Mouse (Mus musculus) kidney, postnatal 10 days (tissue): Measurements from ENCODE around the gene Ninj2.

Source experiments
- DNase-seq: peaks from one replicate; pipeline ENCODE4 v3.0.0; 2021; ENCODE audit warnings: mixed read lengths

Gene Ninj2

GRCm38 (mm10) chr6:120179756-120180206, 86.6 kb downstream of the Ninj2 start:
- DNase-seq: no peak

GRCm38 (mm10) chr6:120180492-120180891, 87.3 kb downstream of the Ninj2 start:
- no peak for DNase-seq

- no peak for DNase-seq
Measured at GRCm38 (mm10) chr6:120182160-120182559, 89.0 kb downstream of the Ninj2 start.

- no peak for DNase-seq
Measured at GRCm38 (mm10) chr6:120183771-120184170, 90.6 kb downstream of the Ninj2 start.

- DNase-seq: no peak
Measured at GRCm38 (mm10) chr6:120185012-120185730, 92.0 kb downstream of the Ninj2 start.

- DNase-seq: no peak
Measured at GRCm38 (mm10) chr6:120185756-120186155, 92.6 kb downstream of the Ninj2 start.

- no peak for DNase-seq
Measured at GRCm38 (mm10) chr6:120186594-120186993, 93.4 kb downstream of the Ninj2 start.

GRCm38 (mm10) chr6:120187587-120188176, 94.5 kb downstream of the Ninj2 start:
- DNase-seq: peak; percentile 48

- DNase-seq: peak; percentile 40
Measured at GRCm38 (mm10) chr6:120188376-120189235, 95.5 kb downstream of the Ninj2 start.

- DNase-seq: no peak
Measured at GRCm38 (mm10) chr6:120189287-120189686, 96.1 kb downstream of the Ninj2 start.

GRCm38 (mm10) chr6:120190365-120190764, 97.2 kb downstream of the Ninj2 start:
- no peak for DNase-seq

- no peak for DNase-seq
Measured at GRCm38 (mm10) chr6:120190912-120191311, 97.8 kb downstream of the Ninj2 start.

GRCm38 (mm10) chr6:120191396-120192170, 98.4 kb downstream of the Ninj2 start:
- DNase-seq: no peak

- DNase-seq: peak; percentile 72
Measured at GRCm38 (mm10) chr6:120192211-120192870, 99.2 kb downstream of the Ninj2 start.

GRCm38 (mm10) chr6:120193174-120193573, 100.0 kb downstream of the Ninj2 start:
- peak; percentile 90 for DNase-seq

- no peak for DNase-seq
Measured at GRCm38 (mm10) chr6:120193793-120194192, 100.6 kb downstream of the Ninj2 start.

- no peak for DNase-seq
Measured at GRCm38 (mm10) chr6:120194305-120194704, 101.2 kb downstream of the Ninj2 start.

GRCm38 (mm10) chr6:120194963-120195362, 101.8 kb downstream of the Ninj2 start:
- peak; percentile 62 for DNase-seq

- peak; percentile 62 for DNase-seq
Measured at GRCm38 (mm10) chr6:120196837-120197236, 103.7 kb downstream of the Ninj2 start.

- peak; percentile 85 for DNase-seq
Measured at GRCm38 (mm10) chr6:120197964-120198363, 104.8 kb downstream of the Ninj2 start.

- no peak for DNase-seq
Measured at GRCm38 (mm10) chr6:120199638-120200394, 106.7 kb downstream of the Ninj2 start.
